Mouse (Mus musculus): Measurements from ENCODE around the gene Flnb.

Gene Flnb

GRCm38 (mm10) chr14:7817770-7818462 is at the start of gene Flnb:
TSS of gene Flnb (plus strand) at chr14:7817957.
- peak; percentile 87 to 96 for DNase-seq (ENCODE audit: low spot score in 2 of 2)

- DNase-seq (ENCODE audit: low spot score in 2 of 2) = peak; percentile 67 to 74
These were observed 43.9 kb upstream of the Flnb start for GRCm38 (mm10) chr14:7773714-7774389.

- DNase-seq (ENCODE audit: low spot score in 2 of 2) = no peak
These were observed 31.7 kb upstream of the Flnb start for GRCm38 (mm10) chr14:7786073-7786472.

GRCm38 (mm10) chr14:7789266-7790030 is 28.3 kb upstream of the Flnb start:
- no peak for DNase-seq (ENCODE audit: low spot score in 2 of 2)

GRCm38 (mm10) chr14:7791061-7791531 is 26.7 kb upstream of the Flnb start:
- peak in 1 of 2 experiments; percentile 20 for DNase-seq (ENCODE audit: low spot score in 2 of 2)

- peak; percentile 11 to 18 for DNase-seq (ENCODE audit: low spot score in 2 of 2)
These were observed 26.1 kb upstream of the Flnb start, which contains the start of gene Gm26661 for GRCm38 (mm10) chr14:7791532-7792159. TSS of gene Gm26661 (plus strand) at chr14:7791587.

- DNase-seq (ENCODE audit: low spot score in 2 of 2) = no peak
These were observed 21.8 kb upstream of the Flnb start for GRCm38 (mm10) chr14:7795961-7796360.

- no peak for DNase-seq (ENCODE audit: low spot score in 2 of 2)
These were observed 17.1 kb upstream of the Flnb start for GRCm38 (mm10) chr14:7800611-7801010.

GRCm38 (mm10) chr14:7801831-7802230 is 15.9 kb upstream of the Flnb start:
- peak in 1 of 2 experiments; percentile 35 for DNase-seq (ENCODE audit: low spot score in 2 of 2)

GRCm38 (mm10) chr14:7803874-7804557 is 13.7 kb upstream of the Flnb start:
- DNase-seq (ENCODE audit: low spot score in 2 of 2) = no peak

GRCm38 (mm10) chr14:7804558-7804905 is 13.2 kb upstream of the Flnb start:
- DNase-seq (ENCODE audit: low spot score in 2 of 2) = no peak

- no peak for DNase-seq (ENCODE audit: low spot score in 2 of 2)
These were observed 10.0 kb upstream of the Flnb start for GRCm38 (mm10) chr14:7807711-7808110.

GRCm38 (mm10) chr14:7808501-7808981 is 9.2 kb upstream of the Flnb start:
- no peak for DNase-seq (ENCODE audit: low spot score in 2 of 2)

GRCm38 (mm10) chr14:7809043-7809955 is 8.5 kb upstream of the Flnb start:
- no peak for DNase-seq (ENCODE audit: low spot score in 2 of 2)

GRCm38 (mm10) chr14:7818463-7819121 is 835 bp downstream of the Flnb start:
- DNase-seq (ENCODE audit: low spot score in 2 of 2) = peak; percentile 9 to 16

- no peak for DNase-seq (ENCODE audit: low spot score in 2 of 2)
These were observed 1.7 kb downstream of the Flnb start for GRCm38 (mm10) chr14:7819446-7819845.

GRCm38 (mm10) chr14:7821341-7821740 is 3.6 kb downstream of the Flnb start:
- DNase-seq (ENCODE audit: low spot score in 2 of 2) = no peak

GRCm38 (mm10) chr14:7822693-7823092 is 4.9 kb downstream of the Flnb start:
- no peak for DNase-seq (ENCODE audit: low spot score in 2 of 2)

- no peak for DNase-seq (ENCODE audit: low spot score in 2 of 2)
These were observed 7.0 kb downstream of the Flnb start for GRCm38 (mm10) chr14:7824651-7825268.

All from thymus, postnatal 10 days (tissue).